Mouse (Mus musculus) embryo, embryonic 9.5 days (tissue): ENCODE measurements around the gene Gm45618.
"Not testable (repeated sequence)": the region's sequence is repeated elsewhere in the genome, so short reads cannot be mapped to it uniquely, and the experiment has no call there.

Experiments
- DNase-seq: peaks from one replicate; pipeline ENCODE4 v3.0.0-alpha.2; 2017; ENCODE audit errors: extremely low spot score

Gene Gm45618

GRCm38 (mm10) chr7:142120629-142121028, at the start of gene Gm45618:
Gm45618 (minus strand) TSS chr7:142120729.
- not testable (repeated sequence) for DNase-seq

- peak; percentile 6 for DNase-seq
Observed at GRCm38 (mm10) chr7:142169836-142170235, 49.3 kb upstream of the Gm45618 start.

- DNase-seq: not testable (repeated sequence)
Observed at GRCm38 (mm10) chr7:142165639-142166038, 45.1 kb upstream of the Gm45618 start, which contains the start of gene Gm4553. Gm4553 (minus strand) TSS chr7:142165739.

- no peak for DNase-seq
Observed at GRCm38 (mm10) chr7:142159366-142159765, 38.8 kb upstream of the Gm45618 start.

DNA sequence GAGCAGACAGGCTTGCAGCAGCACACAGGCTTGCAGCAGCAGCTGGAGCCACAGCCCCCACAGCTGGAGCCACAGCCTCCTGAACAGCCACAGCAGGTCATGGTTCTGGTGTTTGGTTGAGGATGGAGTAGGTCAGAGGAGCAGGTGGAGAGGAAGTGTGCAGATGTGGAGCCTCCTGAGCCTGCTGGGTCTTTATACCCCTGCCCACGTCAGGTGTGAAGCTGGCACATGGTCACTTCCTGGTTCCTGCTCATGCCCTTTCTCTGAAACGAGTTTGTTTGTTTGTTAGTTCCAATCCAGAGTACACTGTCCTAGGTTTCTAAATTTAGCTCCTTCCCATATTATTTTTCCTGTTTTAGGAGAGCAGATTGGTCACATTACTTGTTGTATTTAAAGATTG, 36.5 kb upstream of the Gm45618 start, which contains the start of gene Gm29735:
Gm29735 (minus strand) TSS at position 101 of the 400 bp plus-strand sequence.
- DNase-seq: not testable (repeated sequence)

GRCm38 (mm10) chr7:142155308-142155707, 34.8 kb upstream of the Gm45618 start:
- no peak for DNase-seq

- no peak for DNase-seq
Observed at GRCm38 (mm10) chr7:142152191-142152590, 31.7 kb upstream of the Gm45618 start.

DNA sequence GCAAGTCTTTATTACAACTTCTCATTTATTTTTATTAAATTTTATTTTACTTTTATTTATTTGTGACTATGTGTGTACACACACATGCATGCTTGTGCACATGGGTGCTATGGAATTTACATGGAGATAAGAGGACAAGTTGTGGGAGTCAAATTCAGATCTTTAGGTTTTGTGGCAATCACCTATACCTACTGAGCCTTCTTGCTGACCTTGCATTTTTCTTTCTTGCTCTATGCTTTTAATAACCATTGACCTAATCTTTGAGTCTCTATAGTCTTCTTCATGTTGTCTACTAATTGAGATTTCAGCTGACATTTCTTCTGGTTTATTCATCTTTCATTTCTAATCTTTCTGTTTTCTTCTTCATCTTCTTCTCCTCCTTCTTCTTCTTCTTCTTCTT, 28.1 kb upstream of the Gm45618 start:
- DNase-seq: no peak

GRCm38 (mm10) chr7:142146033-142146432, 25.5 kb upstream of the Gm45618 start:
- DNase-seq: peak; percentile 47

DNA sequence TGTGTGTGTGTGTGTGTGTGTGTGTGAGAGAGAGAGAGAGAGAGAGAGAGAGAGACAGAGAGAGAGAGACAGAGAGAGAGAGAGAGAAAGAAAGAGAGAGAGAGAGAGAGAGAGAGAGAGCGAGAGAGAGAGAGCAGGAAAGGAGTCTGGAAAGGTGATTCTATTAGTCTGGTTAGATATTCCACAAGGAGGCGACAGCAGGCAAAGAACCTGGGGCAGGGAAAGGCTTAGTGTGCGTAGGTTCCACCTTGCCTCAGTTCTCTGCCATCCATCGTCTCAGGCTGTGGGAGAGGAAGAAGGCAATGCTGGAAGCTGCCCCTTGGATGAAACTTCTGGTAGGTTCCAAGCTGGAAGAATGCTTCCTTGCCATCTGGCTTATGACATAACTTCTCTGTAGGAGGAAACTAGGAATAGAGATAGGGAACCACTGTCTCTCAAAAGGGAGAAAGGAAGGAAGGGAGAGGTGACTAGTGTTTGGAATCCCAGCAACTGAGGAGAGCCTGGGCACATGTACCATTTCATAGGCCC, 24.9 kb upstream of the Gm45618 start:
- DNase-seq: no peak

- no peak for DNase-seq
Observed at GRCm38 (mm10) chr7:142144507-142144906, 24.0 kb upstream of the Gm45618 start, which contains the start of gene Gm45337. Gm45337 (minus strand) TSS chr7:142144607.

GRCm38 (mm10) chr7:142143506-142144010, 23.0 kb upstream of the Gm45618 start:
- not testable (repeated sequence) for DNase-seq

DNA sequence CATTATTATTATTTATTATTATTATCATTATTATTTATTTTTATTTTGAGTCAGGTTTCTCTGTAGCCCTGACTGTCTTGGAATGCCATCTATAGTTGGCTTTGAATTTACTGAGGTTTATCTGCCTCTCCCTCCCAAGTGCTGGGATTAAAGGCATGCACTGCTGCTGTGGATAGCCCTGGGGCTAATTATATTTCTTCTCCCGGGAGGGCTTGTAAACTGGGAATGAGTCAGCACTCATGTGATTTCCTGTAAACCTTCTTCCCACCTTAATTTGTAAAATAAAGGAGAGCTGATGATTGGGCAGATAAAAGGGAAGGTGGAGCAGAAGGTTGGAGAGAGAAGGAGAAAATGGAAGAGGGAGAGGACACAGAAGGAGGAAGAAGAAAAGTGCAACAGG, 20.2 kb upstream of the Gm45618 start:
- no peak for DNase-seq

DNA sequence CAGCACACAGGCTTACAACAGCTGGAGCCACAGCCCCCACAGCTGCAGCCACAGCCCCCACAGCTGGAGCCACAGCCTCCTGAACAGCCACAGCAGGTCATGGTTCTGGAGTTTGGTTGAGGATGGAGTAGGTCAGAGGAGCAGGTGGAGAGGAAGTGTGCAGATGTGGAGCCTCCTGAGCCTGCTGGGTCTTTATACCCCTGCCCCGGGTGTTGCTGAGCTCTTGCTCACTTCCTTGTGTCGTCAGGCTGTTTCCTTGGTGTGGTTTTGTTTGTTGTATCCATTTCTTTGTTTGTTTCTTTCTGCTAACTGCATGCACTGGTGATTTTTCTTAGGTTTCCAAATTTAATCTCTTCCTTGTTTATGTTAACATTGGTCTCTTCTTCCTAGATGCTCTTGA, 15.4 kb upstream of the Gm45618 start, which contains the start of gene Gm39115:
Gm39115 (minus strand) TSS at position 101 of the 400 bp plus-strand sequence.
- DNase-seq: not testable (repeated sequence)

DNA sequence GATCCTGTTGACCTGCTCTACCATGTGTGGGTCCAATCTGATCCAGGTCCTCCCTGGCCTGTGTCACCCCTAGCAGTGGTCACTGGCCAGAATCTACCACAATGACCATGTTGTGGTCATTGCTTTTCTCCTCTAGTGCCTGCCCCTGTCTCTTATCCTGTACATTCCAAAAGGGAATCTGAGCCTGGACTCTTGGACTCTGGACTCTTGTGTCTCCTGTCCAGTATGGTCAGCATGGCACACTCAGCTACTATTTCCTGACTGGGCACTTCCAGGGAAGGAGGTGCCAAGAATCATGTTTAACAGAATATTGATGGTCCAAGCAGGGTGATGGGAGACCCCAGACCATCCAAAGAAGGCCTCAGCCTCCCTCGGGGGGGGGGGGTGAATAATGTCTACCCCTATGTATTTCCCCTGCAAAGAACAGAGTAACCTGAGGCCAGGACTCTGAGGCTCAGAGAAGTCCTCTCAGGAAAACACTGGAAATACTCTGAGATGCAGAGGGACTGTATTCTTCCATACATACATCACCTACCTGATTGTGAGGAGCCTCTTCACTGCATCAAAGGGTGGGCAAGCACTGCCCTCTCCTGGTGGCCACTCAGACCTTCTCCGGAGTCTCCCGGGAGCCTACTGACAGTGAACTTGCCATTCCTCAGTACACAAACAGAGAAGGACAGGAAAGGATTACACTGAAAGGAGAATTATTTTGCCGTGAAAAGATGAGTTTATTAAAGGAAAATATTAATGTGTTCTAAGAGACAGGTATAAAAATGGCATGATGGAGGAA, 13.9 kb upstream of the Gm45618 start:
- peak; percentile 4 for DNase-seq

DNA sequence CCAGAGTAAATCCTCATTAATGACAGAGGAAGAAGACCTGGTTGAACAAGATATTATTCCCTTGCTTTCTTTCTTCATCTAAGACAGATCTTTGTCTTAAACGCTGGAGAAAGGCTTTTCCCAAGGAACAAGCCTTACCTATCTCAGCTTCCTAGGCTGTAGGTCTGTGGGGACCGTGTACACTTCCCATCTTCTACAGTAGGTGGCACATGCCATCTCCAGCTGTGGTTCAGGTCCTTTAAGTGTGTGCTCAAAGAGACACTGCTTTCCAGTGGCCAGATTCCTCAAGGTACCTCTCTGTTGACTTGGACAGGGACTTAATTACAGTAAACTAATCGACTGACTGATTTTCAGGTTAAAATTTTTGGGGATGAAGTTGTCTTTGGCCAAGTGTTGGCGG, 8.3 kb upstream of the Gm45618 start:
- DNase-seq: no peak

- peak; percentile 9 for DNase-seq
Observed at GRCm38 (mm10) chr7:142119632-142120031, 897 bp downstream of the Gm45618 start.

DNA sequence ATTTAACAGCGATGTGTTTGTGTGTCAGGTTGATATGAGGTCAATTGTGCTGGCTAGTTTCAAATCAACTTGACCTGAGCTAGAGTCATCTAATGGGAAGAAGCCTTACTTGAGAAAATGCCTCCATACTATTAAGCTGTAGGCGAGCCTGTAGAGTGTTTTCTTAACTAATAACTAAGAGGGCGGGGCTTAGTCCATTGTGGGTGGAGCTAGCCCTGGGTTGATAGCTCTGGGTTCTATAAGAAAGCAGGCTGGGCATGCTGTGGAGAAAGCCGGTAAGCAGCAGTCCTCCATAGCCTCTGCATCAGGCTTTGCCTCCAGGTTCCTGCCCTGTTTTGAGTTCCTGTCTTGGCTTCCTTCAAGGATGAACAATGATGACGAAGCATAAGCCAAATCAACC, 15.8 kb downstream of the Gm45618 start:
- no peak for DNase-seq

- peak; percentile 73 for DNase-seq
Observed at GRCm38 (mm10) chr7:142097776-142098175, 22.8 kb downstream of the Gm45618 start.

GRCm38 (mm10) chr7:142096701-142097100, 23.8 kb downstream of the Gm45618 start:
- DNase-seq: no peak

- DNase-seq: peak; percentile 89
Observed at GRCm38 (mm10) chr7:142095183-142095931, 25.2 kb downstream of the Gm45618 start, which contains the start of gene Dusp8. Dusp8 (minus strand) TSS chr7:142095843.
